Mouse (Mus musculus): ENCODE data around the gene Abhd12. TPM values are rescaled to one million over a fixed set of nuclear protein-coding genes. Genes with fewer than 3 reads are reported as not detected.

Gene Abhd12
- polyA plus RNA-seq, 2 experiments: 10.9 to 14.8 TPM

DNA sequence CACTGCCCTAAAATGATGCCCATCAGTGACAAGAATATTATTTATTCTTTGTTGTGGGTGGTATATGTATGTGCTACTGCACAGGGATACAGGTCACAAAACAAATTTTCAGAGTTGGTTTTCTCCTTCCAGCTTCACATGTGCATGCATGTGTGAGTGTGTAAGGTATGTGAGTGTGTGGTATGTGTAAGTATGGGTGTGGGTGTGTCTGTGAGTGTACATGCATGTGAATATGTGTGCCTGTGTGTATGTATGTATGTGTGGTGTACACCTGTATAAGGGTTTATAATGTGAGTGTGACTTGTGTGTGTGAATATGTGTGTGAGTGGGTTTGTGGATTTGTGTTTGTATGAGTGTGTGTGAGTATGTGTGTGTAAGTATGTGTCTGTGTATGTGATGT lies 49.4 kb downstream of the Abhd12 start:
- no peak overlapping the region for H3K27ac ChIP-seq
- no peak overlapping the region for H3K4me3 ChIP-seq (ENCODE audit: insufficient read depth in 1 of 2, low read depth in 2 of 2, low read length in 2 of 2)
- H3K4me2 ChIP-seq (ENCODE audit: low read depth): no peak overlapping the region
- H3K27me3 ChIP-seq (ENCODE audit: control insufficient read depth, insufficient read depth, low read length): no peaks in the 10 kb centered on the region
- no peak for ATAC-seq (ENCODE audit: insufficient read depth)
- no peaks in the 10 kb centered on the region for H3K36me3 ChIP-seq (replicated peaks; ENCODE audit: control insufficient read depth, insufficient read depth, low read depth)
- TF ChIP-seq CTCF (IDR thresholded peaks at IDR 0.05; ENCODE audit: low read depth): no peak
- no peak for TF ChIP-seq EP300 (IDR thresholded peaks at IDR 0.05; ENCODE audit: low read depth)
- H3K9me3 ChIP-seq (ENCODE audit: control insufficient read depth, low read length): no peaks in the 10 kb centered on the region
- DNase-seq (ENCODE audit: low read depth in 3 of 3, low spot score in 3 of 3): no peak
- H3K4me1 ChIP-seq (replicated peaks; ENCODE audit: control insufficient read depth in 2 of 2, insufficient read depth in 2 of 2, low read length in 1 of 2): no peaks in the 10 kb centered on the region
- H3K9ac ChIP-seq (replicated peaks): no peak overlapping the region

DNA sequence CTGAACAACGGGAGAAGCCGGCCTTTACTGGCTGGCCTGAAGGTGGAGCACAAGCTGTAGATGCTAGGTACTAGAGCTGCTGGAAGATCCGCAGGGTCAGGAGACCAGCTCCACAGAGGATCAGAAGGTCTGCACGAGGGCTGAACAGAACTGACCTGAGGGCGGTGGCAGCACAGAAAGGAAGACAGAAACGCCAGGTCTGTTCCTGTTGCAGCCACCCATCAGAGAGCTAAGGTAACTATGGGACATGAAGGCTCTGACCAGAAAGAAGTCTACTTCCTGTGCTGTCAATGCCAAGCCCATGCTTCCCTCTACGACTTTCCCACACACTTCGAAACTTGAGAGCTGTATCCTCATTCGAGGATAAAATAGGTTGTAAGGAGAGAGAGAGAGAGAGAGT lies 53.3 kb downstream of the Abhd12 start:
- Histone ChIP-seq H3K4me2 (ENCODE audit: low read depth) (no peak overlapping the region), H3K4me3 (ENCODE audit: insufficient read depth in 1 of 2, low read depth in 2 of 2, low read length in 2 of 2) (no peak overlapping the region), H3K36me3 (replicated peaks; ENCODE audit: control insufficient read depth, insufficient read depth, low read depth) (no peaks in the 10 kb centered on the region), H3K27me3 (ENCODE audit: control insufficient read depth, insufficient read depth, low read length) (no peaks in the 10 kb centered on the region), H3K27ac (no peak overlapping the region), H3K9me3 (ENCODE audit: control insufficient read depth, low read length) (no peaks in the 10 kb centered on the region), H3K4me1 (replicated peaks; ENCODE audit: control insufficient read depth in 2 of 2, insufficient read depth in 2 of 2, low read length in 1 of 2) (no peaks in the 10 kb centered on the region), H3K9ac (replicated peaks) (no peak overlapping the region)
- DNase-seq (ENCODE audit: low read depth in 3 of 3, low spot score in 3 of 3): no peak
- 0 out of 2 replicates have a peak, but pooled peaks have one; percentile 14 for ATAC-seq (ENCODE audit: insufficient read depth)
- TF ChIP-seq EP300 (IDR thresholded peaks at IDR 0.05; ENCODE audit: low read depth) (no peak), CTCF (IDR thresholded peaks at IDR 0.05; ENCODE audit: low read depth) (no peak)
- 45% methylated on average over 9 of the region's 9 CpGs for WGBS (ENCODE audit: insufficient replicate concordance)

DNA sequence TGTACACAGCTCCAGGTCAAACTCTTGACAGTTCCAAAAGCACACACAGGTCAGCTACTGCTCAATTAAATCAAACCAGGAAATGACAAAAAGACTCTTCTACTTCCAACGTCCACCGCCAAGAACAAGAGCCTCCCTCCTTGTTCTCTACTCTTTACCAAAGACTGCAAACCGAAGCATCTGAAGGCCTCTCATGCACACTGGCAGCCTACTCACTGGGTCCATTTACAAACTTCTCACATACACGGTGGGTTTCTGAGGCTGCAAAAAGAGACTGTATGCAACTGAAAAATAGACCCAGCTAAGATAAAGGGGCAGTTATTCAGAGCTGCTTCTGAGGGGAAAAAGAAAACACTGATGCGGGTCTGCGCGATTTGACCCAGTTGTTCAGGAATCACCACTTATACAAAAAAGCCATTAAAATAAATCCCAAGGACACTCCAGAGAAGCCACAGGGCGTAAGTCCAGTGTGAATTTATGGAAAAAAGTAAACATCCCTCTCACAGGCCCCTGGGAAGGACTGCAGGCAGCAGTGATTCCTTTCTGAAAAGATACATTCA lies 57.0 kb downstream of the Abhd12 start:
- Histone ChIP-seq H3K4me3 (ENCODE audit: insufficient read depth in 1 of 2, low read depth in 2 of 2, low read length in 2 of 2) (no peak overlapping the region), H3K4me2 (ENCODE audit: low read depth) (no peak overlapping the region)

DNA sequence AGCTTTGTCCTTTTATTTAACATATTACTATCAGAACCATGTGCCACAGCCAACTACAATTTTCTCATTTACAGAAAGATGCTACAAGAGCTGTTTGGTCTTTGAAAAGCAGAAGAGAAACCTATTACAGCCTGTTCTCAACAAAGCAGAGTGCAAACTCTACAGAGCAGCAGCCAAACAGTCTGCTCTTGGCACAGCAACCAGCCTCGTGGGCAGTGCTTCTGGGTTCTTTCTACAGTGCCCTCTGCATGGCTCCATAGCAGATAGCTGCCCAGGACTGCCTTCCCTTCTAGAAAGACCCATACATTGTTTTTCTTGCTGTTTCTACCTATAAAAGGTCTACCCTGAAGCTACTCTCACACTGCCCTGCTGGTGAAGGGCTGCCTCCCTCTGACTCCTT lies 59.7 kb downstream of the Abhd12 start:
- no peak overlapping the region for H3K4me2 ChIP-seq (ENCODE audit: low read depth)
- ATAC-seq (ENCODE audit: insufficient read depth) (no peak), DNase-seq (ENCODE audit: low read depth in 3 of 3, low spot score in 3 of 3) (no peak)
- H3K4me1 ChIP-seq (replicated peaks; ENCODE audit: control insufficient read depth in 2 of 2, insufficient read depth in 2 of 2, low read length in 1 of 2): no peaks in the 10 kb centered on the region
- no peak for TF ChIP-seq CTCF (IDR thresholded peaks at IDR 0.05; ENCODE audit: low read depth)
- no peak for TF ChIP-seq EP300 (IDR thresholded peaks at IDR 0.05; ENCODE audit: low read depth)
- no peaks in the 10 kb centered on the region for H3K36me3 ChIP-seq (replicated peaks; ENCODE audit: control insufficient read depth, insufficient read depth, low read depth)
- no peaks in the 10 kb centered on the region for H3K27me3 ChIP-seq (ENCODE audit: control insufficient read depth, insufficient read depth, low read length)
- H3K9me3 ChIP-seq (ENCODE audit: control insufficient read depth, low read length): no peaks in the 10 kb centered on the region
- WGBS (ENCODE audit: insufficient replicate concordance): 63% methylated on average over 1 of the region's 1 CpGs
- H3K9ac ChIP-seq (replicated peaks): no peak overlapping the region
- no peak overlapping the region for H3K4me3 ChIP-seq (ENCODE audit: insufficient read depth in 1 of 2, low read depth in 2 of 2, low read length in 2 of 2)
- H3K27ac ChIP-seq: no peak overlapping the region

More for the DNA sequence above, 57.0 kb downstream of the Abhd12 start:
- no peaks in the 10 kb centered on the region for H3K27me3 ChIP-seq (ENCODE audit: control insufficient read depth, insufficient read depth, low read length)
- no peaks in the 10 kb centered on the region for H3K4me1 ChIP-seq (replicated peaks; ENCODE audit: control insufficient read depth in 2 of 2, insufficient read depth in 2 of 2, low read length in 1 of 2)
- H3K9me3 ChIP-seq (ENCODE audit: control insufficient read depth, low read length): no peaks in the 10 kb centered on the region
- ATAC-seq (ENCODE audit: insufficient read depth) (no peak), DNase-seq (ENCODE audit: low read depth in 3 of 3, low spot score in 3 of 3) (no peak)
- H3K9ac ChIP-seq (replicated peaks): no peak overlapping the region
- no peak overlapping the region for H3K27ac ChIP-seq
- H3K36me3 ChIP-seq (replicated peaks; ENCODE audit: control insufficient read depth, insufficient read depth, low read depth): no peaks in the 10 kb centered on the region
- WGBS (ENCODE audit: insufficient replicate concordance): 75% methylated on average over 8 of the region's 8 CpGs
- TF ChIP-seq CTCF (IDR thresholded peaks at IDR 0.05; ENCODE audit: low read depth) (no peak), EP300 (IDR thresholded peaks at IDR 0.05; ENCODE audit: low read depth) (no peak)

DNA sequence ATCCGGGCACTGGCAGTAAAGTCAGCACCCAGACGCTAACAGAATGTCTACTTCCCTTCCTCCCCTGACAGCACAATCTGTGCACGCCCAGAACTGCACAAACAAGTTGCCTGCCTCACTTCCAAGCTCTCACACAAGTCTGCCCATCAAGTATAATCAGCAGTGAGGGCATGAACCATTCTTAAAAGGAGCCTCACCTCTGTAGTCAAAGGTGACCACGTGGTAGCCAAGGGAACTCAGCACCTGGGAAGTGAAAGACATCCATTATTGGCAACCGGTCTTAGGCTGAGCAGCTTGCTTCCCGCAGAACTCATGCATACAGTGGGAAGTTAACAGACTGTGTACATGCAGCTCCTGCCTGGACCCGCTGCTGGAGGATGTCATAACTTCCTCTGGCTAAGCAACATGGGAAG lies 62.5 kb downstream of the Abhd12 start:
- DNase-seq (ENCODE audit: low read depth in 3 of 3, low spot score in 3 of 3) (no peak), ATAC-seq (ENCODE audit: insufficient read depth) (no peak)
- Histone ChIP-seq H3K4me3 (ENCODE audit: insufficient read depth in 1 of 2, low read depth in 2 of 2, low read length in 2 of 2) (no peak overlapping the region), H3K36me3 (replicated peaks; ENCODE audit: control insufficient read depth, insufficient read depth, low read depth) (no peaks in the 10 kb centered on the region), H3K4me1 (replicated peaks; ENCODE audit: control insufficient read depth in 2 of 2, insufficient read depth in 2 of 2, low read length in 1 of 2) (no peaks in the 10 kb centered on the region), H3K27me3 (ENCODE audit: control insufficient read depth, insufficient read depth, low read length) (no peaks in the 10 kb centered on the region), H3K4me2 (ENCODE audit: low read depth) (no peak overlapping the region), H3K9me3 (ENCODE audit: control insufficient read depth, low read length) (no peaks in the 10 kb centered on the region), H3K9ac (replicated peaks) (no peak overlapping the region), H3K27ac (no peak overlapping the region)
- TF ChIP-seq EP300 (IDR thresholded peaks at IDR 0.05; ENCODE audit: low read depth) (no peak), CTCF (IDR thresholded peaks at IDR 0.05; ENCODE audit: low read depth) (no peak)
- 63% methylated on average over 7 of the region's 7 CpGs for WGBS (ENCODE audit: insufficient replicate concordance)
